Mouse (Mus musculus): Measurements from ENCODE around the gene Tinf2. TPM values are rescaled to one million over a fixed set of nuclear protein-coding genes. Genes with fewer than 3 reads are reported as not detected.

Gene Tinf2
- polyA plus RNA-seq, 1 experiment from 2014 or later = 32.6 TPM

- WGBS = 25% methylated on average over 17 of the region's 17 CpGs
- peak overlapping the region; percentile 97 for H3K9ac ChIP-seq (replicated peaks; ENCODE audit: low read depth, low read length)
- peaks cover 21% of the 10 kb centered on the region for H3K4me1 ChIP-seq (replicated peaks; ENCODE audit: control insufficient read depth, insufficient read depth, low read length)
- no peak overlapping the region for H3K27ac ChIP-seq (ENCODE audit: low read length)
- peaks cover 9% of the 10 kb centered on the region for H3K36me3 ChIP-seq (ENCODE audit: control insufficient read depth, insufficient read depth)
- H3K27me3 ChIP-seq (replicated peaks; ENCODE audit: control insufficient read depth, insufficient read depth, low read length) = no peaks in the 10 kb centered on the region
- H3K4me2 ChIP-seq (ENCODE audit: low read length) = peak overlapping the region; percentile 84
- no peaks in the 10 kb centered on the region for H3K9me3 ChIP-seq (ENCODE audit: control insufficient read depth, low read length)
- H3K4me3 ChIP-seq (replicated peaks; ENCODE audit: low read length) = peak overlapping the region; percentile 99
- no peak for ATAC-seq
These were observed 37.2 kb downstream of the Tinf2 start for GRCm38 (mm10) chr14:55644261-55644888.

GRCm38 (mm10) chr14:55643060-55643907 is 38.3 kb downstream of the Tinf2 start, which contains the start of gene Tm9sf1:
Gene Tm9sf1, minus strand, starts transcription at chr14:55643806.
- WGBS = under 1% methylated on average over 89 of the region's 89 CpGs
- Histone ChIP-seq H3K27me3 (replicated peaks; ENCODE audit: control insufficient read depth, insufficient read depth, low read length) (no peaks in the 10 kb centered on the region), H3K4me2 (ENCODE audit: low read length) (peak within 1 kb of the TSS; percentile 84), H3K4me3 (replicated peaks; ENCODE audit: low read length) (peak within 1 kb of the TSS; percentile 99), H3K9me3 (ENCODE audit: control insufficient read depth, low read length) (no peaks in the 10 kb centered on the region), H3K36me3 (ENCODE audit: control insufficient read depth, insufficient read depth) (peaks cover 9% of the 10 kb centered on the region), H3K4me1 (replicated peaks; ENCODE audit: control insufficient read depth, insufficient read depth, low read length) (peaks cover 21% of the 10 kb centered on the region), H3K9ac (replicated peaks; ENCODE audit: low read depth, low read length) (peak within 1 kb of the TSS; percentile 97), H3K27ac (ENCODE audit: low read length) (peak within 1 kb of the TSS; percentile 97)
- ATAC-seq = peak; percentile 91

GRCm38 (mm10) chr14:55642679-55643059 is 39.0 kb downstream of the Tinf2 start:
- Histone ChIP-seq H3K9me3 (ENCODE audit: control insufficient read depth, low read length) (no peaks in the 10 kb centered on the region), H3K4me1 (replicated peaks; ENCODE audit: control insufficient read depth, insufficient read depth, low read length) (peaks cover 21% of the 10 kb centered on the region), H3K27ac (ENCODE audit: low read length) (peak overlapping the region; percentile 97), H3K4me3 (replicated peaks; ENCODE audit: low read length) (peak overlapping the region; percentile 99), H3K4me2 (ENCODE audit: low read length) (peak overlapping the region; percentile 84), H3K27me3 (replicated peaks; ENCODE audit: control insufficient read depth, insufficient read depth, low read length) (no peaks in the 10 kb centered on the region), H3K9ac (replicated peaks; ENCODE audit: low read depth, low read length) (peak overlapping the region; percentile 97), H3K36me3 (ENCODE audit: control insufficient read depth, insufficient read depth) (peaks cover 14% of the 10 kb centered on the region)
- peak; percentile 35 for ATAC-seq
- 23% methylated on average over 8 of the region's 8 CpGs for WGBS

- H3K27me3 ChIP-seq (replicated peaks; ENCODE audit: control insufficient read depth, insufficient read depth, low read length) = no peaks in the 10 kb centered on the region
- H3K27ac ChIP-seq (ENCODE audit: low read length) = no peak overlapping the region
- ATAC-seq = no peak
- no peaks in the 10 kb centered on the region for H3K9me3 ChIP-seq (ENCODE audit: control insufficient read depth, low read length)
- no peak overlapping the region for H3K4me2 ChIP-seq (ENCODE audit: low read length)
- H3K36me3 ChIP-seq (ENCODE audit: control insufficient read depth, insufficient read depth) = peaks cover 20% of the 10 kb centered on the region
- no peak overlapping the region for H3K4me3 ChIP-seq (replicated peaks; ENCODE audit: low read length)
- no peak overlapping the region for H3K9ac ChIP-seq (replicated peaks; ENCODE audit: low read depth, low read length)
- peaks cover 21% of the 10 kb centered on the region for H3K4me1 ChIP-seq (replicated peaks; ENCODE audit: control insufficient read depth, insufficient read depth, low read length)
- WGBS = 98% methylated on average over 13 of the region's 13 CpGs
These were observed 40.3 kb downstream of the Tinf2 start for GRCm38 (mm10) chr14:55641291-55641690.

GRCm38 (mm10) chr14:55640816-55641215 is 40.8 kb downstream of the Tinf2 start:
- 98% methylated on average over 14 of the region's 14 CpGs for WGBS
- Histone ChIP-seq H3K4me1 (replicated peaks; ENCODE audit: control insufficient read depth, insufficient read depth, low read length) (peaks cover 24% of the 10 kb centered on the region), H3K4me3 (replicated peaks; ENCODE audit: low read length) (no peak overlapping the region), H3K9me3 (ENCODE audit: control insufficient read depth, low read length) (no peaks in the 10 kb centered on the region), H3K36me3 (ENCODE audit: control insufficient read depth, insufficient read depth) (peaks cover 20% of the 10 kb centered on the region), H3K9ac (replicated peaks; ENCODE audit: low read depth, low read length) (no peak overlapping the region), H3K4me2 (ENCODE audit: low read length) (no peak overlapping the region), H3K27ac (ENCODE audit: low read length) (no peak overlapping the region), H3K27me3 (replicated peaks; ENCODE audit: control insufficient read depth, insufficient read depth, low read length) (no peaks in the 10 kb centered on the region)
- ATAC-seq = no peak

GRCm38 (mm10) chr14:55637795-55638194 is 43.8 kb downstream of the Tinf2 start, which contains the start of gene Gm49378:
Gene Gm49378, minus strand, starts transcription at chr14:55637895.
- peaks cover 22% of the 10 kb centered on the region for H3K36me3 ChIP-seq (ENCODE audit: control insufficient read depth, insufficient read depth)
- H3K4me2 ChIP-seq (ENCODE audit: low read length) = no peak within 1 kb of the TSS
- H3K27ac ChIP-seq (ENCODE audit: low read length) = no peak within 1 kb of the TSS
- no peaks in the 10 kb centered on the region for H3K27me3 ChIP-seq (replicated peaks; ENCODE audit: control insufficient read depth, insufficient read depth, low read length)
- 95% methylated on average over 9 of the region's 9 CpGs for WGBS
- no peak within 1 kb of the TSS for H3K9ac ChIP-seq (replicated peaks; ENCODE audit: low read depth, low read length)
- no peak for ATAC-seq
- no peak within 1 kb of the TSS for H3K4me3 ChIP-seq (replicated peaks; ENCODE audit: low read length)
- H3K4me1 ChIP-seq (replicated peaks; ENCODE audit: control insufficient read depth, insufficient read depth, low read length) = peaks cover 24% of the 10 kb centered on the region
- H3K9me3 ChIP-seq (ENCODE audit: control insufficient read depth, low read length) = no peaks in the 10 kb centered on the region

GRCm38 (mm10) chr14:55635523-55636007 is 46.1 kb downstream of the Tinf2 start, which contains the start of gene Ipo4:
Gene Ipo4, minus strand, starts transcription at chr14:55635957.
- H3K27me3 ChIP-seq (replicated peaks; ENCODE audit: control insufficient read depth, insufficient read depth, low read length) = no peaks in the 10 kb centered on the region
- peak within 1 kb of the TSS; percentile 72 for H3K9ac ChIP-seq (replicated peaks; ENCODE audit: low read depth, low read length)
- peaks cover 18% of the 10 kb centered on the region for H3K4me1 ChIP-seq (replicated peaks; ENCODE audit: control insufficient read depth, insufficient read depth, low read length)
- H3K4me2 ChIP-seq (ENCODE audit: low read length) = peak within 1 kb of the TSS; percentile 92
- peak; percentile 96 for ATAC-seq
- H3K4me3 ChIP-seq (replicated peaks; ENCODE audit: low read length) = peak within 1 kb of the TSS; percentile 72
- H3K36me3 ChIP-seq (ENCODE audit: control insufficient read depth, insufficient read depth) = peaks cover 18% of the 10 kb centered on the region
- WGBS = 1% methylated on average over 33 of the region's 33 CpGs
- peak within 1 kb of the TSS; percentile 73 for H3K27ac ChIP-seq (ENCODE audit: low read length)
- H3K9me3 ChIP-seq (ENCODE audit: control insufficient read depth, low read length) = no peaks in the 10 kb centered on the region

- H3K36me3 ChIP-seq (ENCODE audit: control insufficient read depth, insufficient read depth) = peaks cover 19% of the 10 kb centered on the region
- no peaks in the 10 kb centered on the region for H3K27me3 ChIP-seq (replicated peaks; ENCODE audit: control insufficient read depth, insufficient read depth, low read length)
- H3K4me3 ChIP-seq (replicated peaks; ENCODE audit: low read length) = peak overlapping the region; percentile 72
- peak overlapping the region; percentile 73 for H3K27ac ChIP-seq (ENCODE audit: low read length)
- peaks cover 18% of the 10 kb centered on the region for H3K4me1 ChIP-seq (replicated peaks; ENCODE audit: control insufficient read depth, insufficient read depth, low read length)
- peak; percentile 35; the same call in 1 of the 2 replicates for ATAC-seq
- peak overlapping the region; percentile 72 for H3K9ac ChIP-seq (replicated peaks; ENCODE audit: low read depth, low read length)
- H3K9me3 ChIP-seq (ENCODE audit: control insufficient read depth, low read length) = no peaks in the 10 kb centered on the region
- 4% methylated on average over 23 of the region's 23 CpGs for WGBS
- peak overlapping the region; percentile 92 for H3K4me2 ChIP-seq (ENCODE audit: low read length)
These were observed 46.6 kb downstream of the Tinf2 start for GRCm38 (mm10) chr14:55634874-55635522.

- WGBS = 46% methylated on average over 5 of the region's 5 CpGs
- Histone ChIP-seq H3K36me3 (ENCODE audit: control insufficient read depth, insufficient read depth) (peaks cover 48% of the 10 kb centered on the region), H3K27me3 (replicated peaks; ENCODE audit: control insufficient read depth, insufficient read depth, low read length) (no peaks in the 10 kb centered on the region), H3K9ac (replicated peaks; ENCODE audit: low read depth, low read length) (no peak overlapping the region), H3K4me1 (replicated peaks; ENCODE audit: control insufficient read depth, insufficient read depth, low read length) (peaks cover 5% of the 10 kb centered on the region), H3K4me2 (ENCODE audit: low read length) (no peak overlapping the region), H3K27ac (ENCODE audit: low read length) (no peak overlapping the region), H3K4me3 (replicated peaks; ENCODE audit: low read length) (no peak overlapping the region), H3K9me3 (ENCODE audit: control insufficient read depth, low read length) (no peaks in the 10 kb centered on the region)
- no peak for ATAC-seq
These were observed 52.3 kb downstream of the Tinf2 start for GRCm38 (mm10) chr14:55629312-55629711.

All from forebrain, embryonic 16.5 days (tissue).